Mouse (Mus musculus): ENCODE measurements around the gene Aplp2. TPM values are rescaled to one million over a fixed set of nuclear protein-coding genes. Genes with fewer than 3 reads are reported as not detected.

Gene Aplp2
- polyA plus RNA-seq, 1 experiment from 2014 or later: 327 TPM

DNA sequence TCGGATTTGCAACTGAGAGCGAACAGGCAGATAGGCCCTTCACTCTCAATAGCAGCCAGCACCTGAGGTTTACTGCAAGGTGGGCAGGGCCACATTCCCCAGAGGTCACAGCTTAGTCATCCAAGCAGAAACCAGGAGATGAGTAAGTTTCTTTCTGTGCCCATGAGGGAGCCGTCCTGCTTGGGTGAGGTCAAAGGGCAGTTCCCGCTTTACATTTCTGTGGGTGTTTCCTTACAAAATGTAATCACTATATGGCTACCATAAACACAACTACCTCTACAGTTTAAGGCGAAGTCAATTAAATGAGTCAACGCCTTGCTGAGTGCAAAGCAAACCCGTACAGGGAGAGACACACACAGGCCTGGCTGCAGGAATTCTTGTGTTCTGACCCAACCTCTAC, 63.5 kb downstream of the Aplp2 start:
- Histone ChIP-seq H3K27me3 (no peaks in the 10 kb centered on the region), H3K9me3 (replicated peaks) (no peaks in the 10 kb centered on the region), H3K36me3 (peaks cover 35% of the 10 kb centered on the region; the same call in 1 of the 2 replicates), H3K4me1 (replicated peaks) (peaks cover 8% of the 10 kb centered on the region), H3K9ac (no peak overlapping the region), H3K27ac (no peak overlapping the region), H3K4me2 (no peak overlapping the region), H3K4me3 (no peak overlapping the region)
- ATAC-seq (replicated peaks; ENCODE audit: insufficient number of reproducible peaks, insufficient read depth, low FRiP score, low read depth): no peak
- WGBS: 83% methylated on average over 7 of the region's 7 CpGs

GRCm38 (mm10) chr9:31145272-31145925, 66.2 kb downstream of the Aplp2 start:
- Histone ChIP-seq H3K36me3 (peaks cover 15% of the 10 kb centered on the region; the same call in 1 of the 2 replicates), H3K9ac (no peak overlapping the region), H3K27me3 (no peaks in the 10 kb centered on the region), H3K4me2 (no peak overlapping the region), H3K9me3 (replicated peaks) (no peaks in the 10 kb centered on the region), H3K4me3 (no peak overlapping the region), H3K4me1 (replicated peaks) (peaks cover 8% of the 10 kb centered on the region), H3K27ac (0 out of 2 replicates have a peak overlapping the region, but pooled peaks have one; percentile 7)
- ATAC-seq (replicated peaks; ENCODE audit: insufficient number of reproducible peaks, insufficient read depth, low FRiP score, low read depth): 0 out of 2 replicates have a peak, but pooled peaks have one; percentile 18
- WGBS: 57% methylated on average over 7 of the region's 7 CpGs

GRCm38 (mm10) chr9:31142924-31143323, 68.7 kb downstream of the Aplp2 start:
- Histone ChIP-seq H3K9ac (no peak overlapping the region), H3K9me3 (replicated peaks) (no peaks in the 10 kb centered on the region), H3K4me2 (no peak overlapping the region), H3K36me3 (no peaks in the 10 kb centered on the region), H3K27ac (no peak overlapping the region), H3K4me1 (replicated peaks) (peaks cover 8% of the 10 kb centered on the region), H3K4me3 (no peak overlapping the region), H3K27me3 (no peaks in the 10 kb centered on the region)
- no peak for ATAC-seq (replicated peaks; ENCODE audit: insufficient number of reproducible peaks, insufficient read depth, low FRiP score, low read depth)
- 50% methylated on average over 1 of the region's 1 CpGs for WGBS

GRCm38 (mm10) chr9:31133131-31133530, 78.5 kb downstream of the Aplp2 start:
- Histone ChIP-seq H3K9ac (no peak overlapping the region), H3K36me3 (no peaks in the 10 kb centered on the region), H3K4me1 (replicated peaks) (peaks cover 18% of the 10 kb centered on the region), H3K4me2 (no peak overlapping the region), H3K9me3 (replicated peaks) (no peaks in the 10 kb centered on the region), H3K27me3 (peaks cover 78% of the 10 kb centered on the region), H3K27ac (no peak overlapping the region), H3K4me3 (no peak overlapping the region)
- WGBS: 68% methylated on average over 5 of the region's 5 CpGs
- ATAC-seq (replicated peaks; ENCODE audit: insufficient number of reproducible peaks, insufficient read depth, low FRiP score, low read depth): no peak

- ATAC-seq (replicated peaks; ENCODE audit: insufficient number of reproducible peaks, insufficient read depth, low FRiP score, low read depth): 0 out of 2 replicates have a peak, but pooled peaks have one; percentile 27
- Histone ChIP-seq H3K4me2 (peak within 1 kb of the TSS; percentile 94), H3K27ac (no peak within 1 kb of the TSS)
Measured at GRCm38 (mm10) chr9:31131205-31131968, 80.2 kb downstream of the Aplp2 start, which contains the start of gene St14. Gene St14, minus strand, starts transcription at chr9:31131853.

GRCm38 (mm10) chr9:31130357-31131204, 81.0 kb downstream of the Aplp2 start:
- Histone ChIP-seq H3K4me3 (peak overlapping the region; percentile 55), H3K4me1 (replicated peaks) (peaks cover 18% of the 10 kb centered on the region), H3K9ac (peak overlapping the region; percentile 52), H3K9me3 (replicated peaks) (no peaks in the 10 kb centered on the region), H3K36me3 (no peaks in the 10 kb centered on the region), H3K27ac (no peak overlapping the region), H3K4me2 (peak overlapping the region; percentile 94), H3K27me3 (peaks cover 71% of the 10 kb centered on the region)
- WGBS: 11% methylated on average over 26 of the region's 26 CpGs
- ATAC-seq (replicated peaks; ENCODE audit: insufficient number of reproducible peaks, insufficient read depth, low FRiP score, low read depth): no peak

More at GRCm38 (mm10) chr9:31131205-31131968, 80.2 kb downstream of the Aplp2 start, which contains the start of gene St14:
- Histone ChIP-seq H3K9me3 (replicated peaks) (no peaks in the 10 kb centered on the region), H3K9ac (peak within 1 kb of the TSS; percentile 52), H3K36me3 (no peaks in the 10 kb centered on the region), H3K4me3 (peak within 1 kb of the TSS; percentile 55), H3K27me3 (peaks cover 77% of the 10 kb centered on the region), H3K4me1 (replicated peaks) (peaks cover 18% of the 10 kb centered on the region)
- WGBS: under 1% methylated on average over 74 of the region's 74 CpGs

GRCm38 (mm10) chr9:31129956-31130355, 81.7 kb downstream of the Aplp2 start:
- no peak overlapping the region for H3K27ac ChIP-seq
- no peaks in the 10 kb centered on the region for H3K36me3 ChIP-seq
- H3K4me1 ChIP-seq (replicated peaks): peaks cover 18% of the 10 kb centered on the region
- H3K27me3 ChIP-seq: peaks cover 67% of the 10 kb centered on the region
- H3K9ac ChIP-seq: no peak overlapping the region
- peak overlapping the region; percentile 55 for H3K4me3 ChIP-seq
- no peaks in the 10 kb centered on the region for H3K9me3 ChIP-seq (replicated peaks)
- peak overlapping the region; percentile 94 for H3K4me2 ChIP-seq
- ATAC-seq (replicated peaks; ENCODE audit: insufficient number of reproducible peaks, insufficient read depth, low FRiP score, low read depth): no peak
- WGBS: 51% methylated on average over 8 of the region's 8 CpGs

DNA sequence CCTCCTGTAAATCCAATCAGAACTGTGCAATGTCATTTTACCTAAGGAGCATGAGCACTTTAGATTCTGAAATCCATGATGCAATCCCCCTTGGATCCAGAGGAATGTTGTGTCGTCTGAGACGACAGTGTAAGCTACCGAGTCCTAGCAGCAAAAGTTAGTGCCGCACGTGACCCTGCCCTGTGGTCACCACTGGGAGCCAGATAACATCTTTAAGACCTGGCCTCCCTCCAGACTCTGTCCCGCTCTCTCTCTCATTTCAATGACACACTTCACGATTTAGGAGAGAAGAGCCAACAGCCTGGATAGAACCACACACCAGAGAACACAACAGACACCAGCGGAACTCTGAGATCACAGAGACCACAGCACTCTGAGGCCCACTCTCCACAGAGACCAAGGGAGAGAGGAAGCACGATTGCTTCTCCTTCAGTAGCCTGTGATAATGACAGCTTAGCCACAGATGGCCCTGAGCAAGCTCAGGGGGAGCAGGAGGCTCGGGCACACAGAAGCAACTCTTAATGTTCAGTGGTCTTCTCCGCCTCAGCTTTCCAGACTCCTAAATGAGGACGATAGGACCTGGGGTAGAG, 83.6 kb downstream of the Aplp2 start:
- Histone ChIP-seq H3K4me3 (no peak overlapping the region), H3K9me3 (replicated peaks) (no peaks in the 10 kb centered on the region)
- 58% methylated on average over 12 of the region's 12 CpGs for WGBS

GRCm38 (mm10) chr9:31126079-31126478, 85.5 kb downstream of the Aplp2 start:
- H3K4me2 ChIP-seq: no peak overlapping the region
- H3K4me3 ChIP-seq: no peak overlapping the region
- 75% methylated on average over 7 of the region's 7 CpGs for WGBS
- H3K9ac ChIP-seq: no peak overlapping the region
- no peaks in the 10 kb centered on the region for H3K36me3 ChIP-seq
- no peak overlapping the region for H3K27ac ChIP-seq
- H3K4me1 ChIP-seq (replicated peaks): peaks cover 10% of the 10 kb centered on the region
- ATAC-seq (replicated peaks; ENCODE audit: insufficient number of reproducible peaks, insufficient read depth, low FRiP score, low read depth): no peak
- H3K27me3 ChIP-seq: peaks cover 29% of the 10 kb centered on the region
- no peaks in the 10 kb centered on the region for H3K9me3 ChIP-seq (replicated peaks)

More for the DNA sequence above, 83.6 kb downstream of the Aplp2 start:
- no peak overlapping the region for H3K9ac ChIP-seq
- ATAC-seq (replicated peaks; ENCODE audit: insufficient number of reproducible peaks, insufficient read depth, low FRiP score, low read depth): no peak
- H3K27ac ChIP-seq: no peak overlapping the region
- H3K27me3 ChIP-seq: peaks cover 48% of the 10 kb centered on the region
- peaks cover 18% of the 10 kb centered on the region for H3K4me1 ChIP-seq (replicated peaks)
- H3K4me2 ChIP-seq: no peak overlapping the region
- no peaks in the 10 kb centered on the region for H3K36me3 ChIP-seq

- Histone ChIP-seq H3K4me1 (replicated peaks) (peaks cover 27% of the 10 kb centered on the region), H3K4me2 (no peak overlapping the region), H3K9ac (no peak overlapping the region), H3K27me3 (no peaks in the 10 kb centered on the region), H3K4me3 (no peak overlapping the region), H3K9me3 (replicated peaks) (no peaks in the 10 kb centered on the region), H3K27ac (no peak overlapping the region), H3K36me3 (no peaks in the 10 kb centered on the region)
- ATAC-seq (replicated peaks; ENCODE audit: insufficient number of reproducible peaks, insufficient read depth, low FRiP score, low read depth): no peak
- 77% methylated on average over 13 of the region's 13 CpGs for WGBS
Measured at GRCm38 (mm10) chr9:31122464-31123030, 89.1 kb downstream of the Aplp2 start.

Data from heart, embryonic 15.5 days (tissue).